Mouse (Mus musculus) lung, adult 2 months (tissue): ENCODE data around the gene Cabin1.

Experiments
- CTCF ChIP-seq: fragments of 200-500 bp; IDR thresholded peaks from 2 replicates; pipeline ENCODE4 v1.5.1; 2011; ENCODE audit warnings: mild to moderate bottlenecking, low read length, control low read depth; ENCODE audit not compliant: insufficient read depth
- POLR2A ChIP-seq: fragments of 200-500 bp; IDR thresholded peaks from 2 replicates; pipeline ENCODE4 v1.6.1; 2011; ENCODE audit warnings: low read depth, mild to moderate bottlenecking, control low read depth, low read length, borderline replicate concordance; ENCODE audit errors: extremely low read depth

- TF ChIP-seq CTCF (no peak), POLR2A (no peak)
These were observed 53.9 kb downstream of the Cabin1 start for GRCm38 (mm10) chr10:75710210-75710609.
